Mouse (Mus musculus): ENCODE results near the gene Olfr1250.
"Not testable (repeated sequence)": the region's sequence is repeated elsewhere in the genome, so short reads cannot be mapped to it uniquely, and the experiment has no call there.

Olfr1250 gene

GRCm38 (mm10) chr2:89661367-89661766 lies at the start of gene Olfr1250:
TSS of gene Olfr1250 (minus strand) at chr2:89661467.
- DNase-seq (ENCODE audit: low read depth, low spot score) = no peak

GRCm38 (mm10) chr2:89691980-89692379 lies 30.7 kb upstream of the Olfr1250 start:
- no peak for DNase-seq (ENCODE audit: low read depth, low spot score)

GRCm38 (mm10) chr2:89671836-89672235 lies 10.6 kb upstream of the Olfr1250 start, which contains the start of gene Olfr1251:
TSS of gene Olfr1251 (minus strand) at chr2:89671936.
- no peak for DNase-seq (ENCODE audit: low read depth, low spot score)

- DNase-seq (ENCODE audit: low read depth, low spot score) = no peak
Measured at GRCm38 (mm10) chr2:89634883-89635282, 26.4 kb downstream of the Olfr1250 start, which contains the start of gene Olfr1249. TSS of gene Olfr1249 (minus strand) at chr2:89634983.

- DNase-seq (ENCODE audit: low read depth, low spot score) = not testable (repeated sequence)
Measured at GRCm38 (mm10) chr2:89618145-89618544, 43.1 kb downstream of the Olfr1250 start, which contains the start of gene Olfr1248. TSS of gene Olfr1248 (minus strand) at chr2:89618245.

- DNase-seq (ENCODE audit: low read depth, low spot score) = no peak
Measured at GRCm38 (mm10) chr2:89614030-89614429, 47.2 kb downstream of the Olfr1250 start, which contains the start of gene Olfr1247. TSS of gene Olfr1247 (minus strand) at chr2:89614130.
